Mouse (Mus musculus) kidney, postnatal 14 days (tissue): ENCODE results near the gene Tspan18.

Experiments used
- DNase-seq: peaks from one replicate; pipeline ENCODE4 v3.0.0; 2022; ENCODE audit warnings: mixed read lengths

The Tspan18 gene

GRCm38 (mm10) chr2:93206126-93206525, 128.2 kb downstream of the Tspan18 start:
- DNase-seq: no peak

- no peak for DNase-seq
These were observed 129.7 kb downstream of the Tspan18 start for GRCm38 (mm10) chr2:93204571-93204970.

- DNase-seq: peak; percentile 78
These were observed 130.6 kb downstream of the Tspan18 start for GRCm38 (mm10) chr2:93203682-93204081.

GRCm38 (mm10) chr2:93202782-93203181, 131.5 kb downstream of the Tspan18 start:
- DNase-seq: no peak

- no peak for DNase-seq
These were observed 132.3 kb downstream of the Tspan18 start for GRCm38 (mm10) chr2:93201997-93202396.

GRCm38 (mm10) chr2:93200681-93201340, 133.5 kb downstream of the Tspan18 start:
- no peak for DNase-seq

DNA sequence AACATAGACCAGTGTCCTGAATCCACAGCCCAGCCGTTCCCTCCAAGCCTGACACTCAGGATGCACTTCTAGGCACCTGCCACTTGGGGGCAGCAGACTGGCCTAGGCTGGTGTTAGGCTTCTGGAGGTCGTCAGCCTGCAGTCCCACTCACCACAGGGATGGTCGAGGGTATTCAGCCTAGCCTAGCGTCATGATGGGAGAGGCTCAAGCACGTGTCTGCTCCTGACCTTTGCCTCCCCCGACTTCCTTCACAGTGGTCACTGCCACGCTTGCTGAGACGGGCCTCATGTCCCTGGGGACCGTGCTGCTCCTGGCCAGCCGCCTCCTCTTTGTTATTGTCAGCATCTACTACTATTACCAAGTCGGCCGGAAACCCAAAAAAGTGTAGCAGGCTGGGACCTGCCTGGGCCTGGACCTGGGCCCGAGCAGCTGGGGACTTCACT, 134.8 kb downstream of the Tspan18 start:
- DNase-seq: peak; percentile 88

DNA sequence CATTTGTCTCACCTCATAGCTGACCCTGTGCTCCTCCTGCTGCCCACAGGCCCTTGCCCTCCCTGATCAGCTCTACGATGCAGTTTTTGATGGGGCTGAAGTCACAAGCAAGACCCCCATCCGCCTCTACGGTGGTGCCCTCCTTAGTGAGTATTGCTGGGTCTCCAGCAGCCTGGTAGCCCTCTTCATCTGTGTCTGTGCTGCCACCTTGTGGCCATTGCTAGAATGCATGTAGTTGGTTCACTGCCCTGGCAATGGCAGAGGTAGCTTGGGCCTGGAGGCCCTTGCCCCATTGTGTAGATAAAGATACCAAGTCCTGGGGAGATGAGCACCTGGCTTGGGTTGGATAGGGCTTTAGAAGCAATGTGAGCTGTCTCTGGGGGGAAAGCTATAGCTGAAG, 135.5 kb downstream of the Tspan18 start:
- DNase-seq: peak; percentile 92

DNA sequence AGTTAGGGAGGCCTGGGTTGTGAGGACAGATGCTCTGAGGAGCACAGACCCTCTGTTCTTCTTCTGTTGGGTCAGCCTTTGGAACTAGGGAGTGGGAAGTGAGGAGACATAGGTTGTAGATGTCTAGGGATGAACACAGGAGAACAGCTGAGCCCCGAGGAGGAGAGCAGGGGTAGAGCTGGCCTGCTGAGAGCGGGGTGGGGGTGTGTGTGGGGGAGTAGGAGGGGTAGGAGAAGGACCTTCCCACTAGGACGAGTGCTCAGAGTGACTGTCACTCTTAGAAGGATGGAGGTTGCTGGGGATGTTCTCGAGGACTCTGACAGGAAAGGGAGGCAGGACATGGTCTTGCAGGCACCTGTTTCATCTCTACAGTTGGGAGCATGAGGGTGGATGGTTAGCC, 140.5 kb downstream of the Tspan18 start:
- DNase-seq: no peak

DNA sequence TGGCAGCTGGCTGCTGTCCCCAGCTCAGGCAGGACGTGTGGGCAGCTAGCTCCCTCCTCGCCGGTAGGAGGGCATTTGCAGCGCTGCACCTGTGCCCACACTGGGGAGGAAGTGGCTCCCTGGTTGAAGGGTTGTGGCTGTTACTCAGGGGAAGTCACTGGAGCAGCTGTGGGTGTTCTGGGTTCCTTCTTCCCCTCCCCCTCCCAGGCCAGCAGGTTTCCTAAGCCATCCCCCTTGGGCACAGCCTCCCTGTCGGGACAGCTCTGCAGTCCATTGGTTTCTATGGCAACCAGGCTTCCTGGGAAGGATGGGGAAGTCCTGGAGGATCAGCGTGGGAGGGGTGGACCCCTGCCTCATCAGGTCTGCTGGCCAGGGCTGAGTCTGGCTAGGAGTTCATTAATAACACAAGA, 141.6 kb downstream of the Tspan18 start:
- peak; percentile 51 for DNase-seq

DNA sequence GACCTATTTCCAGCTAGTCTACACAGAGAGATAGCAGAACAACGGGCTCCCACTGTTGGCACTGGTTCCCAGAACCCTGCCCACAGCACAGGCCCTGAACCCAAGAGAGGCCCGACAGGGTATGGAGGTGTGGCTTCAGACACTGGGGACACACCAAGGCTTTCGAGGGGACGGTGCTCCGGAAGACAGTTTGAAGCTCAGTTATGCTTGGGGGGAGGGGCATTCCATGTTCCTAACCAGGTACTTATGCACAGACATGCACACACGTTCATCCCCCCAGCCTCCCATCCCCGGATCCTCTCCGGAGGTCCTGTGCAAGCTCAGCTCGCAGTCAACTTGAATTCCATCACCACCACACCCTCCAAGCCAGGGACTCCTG, 142.1 kb downstream of the Tspan18 start:
- no peak for DNase-seq

DNA sequence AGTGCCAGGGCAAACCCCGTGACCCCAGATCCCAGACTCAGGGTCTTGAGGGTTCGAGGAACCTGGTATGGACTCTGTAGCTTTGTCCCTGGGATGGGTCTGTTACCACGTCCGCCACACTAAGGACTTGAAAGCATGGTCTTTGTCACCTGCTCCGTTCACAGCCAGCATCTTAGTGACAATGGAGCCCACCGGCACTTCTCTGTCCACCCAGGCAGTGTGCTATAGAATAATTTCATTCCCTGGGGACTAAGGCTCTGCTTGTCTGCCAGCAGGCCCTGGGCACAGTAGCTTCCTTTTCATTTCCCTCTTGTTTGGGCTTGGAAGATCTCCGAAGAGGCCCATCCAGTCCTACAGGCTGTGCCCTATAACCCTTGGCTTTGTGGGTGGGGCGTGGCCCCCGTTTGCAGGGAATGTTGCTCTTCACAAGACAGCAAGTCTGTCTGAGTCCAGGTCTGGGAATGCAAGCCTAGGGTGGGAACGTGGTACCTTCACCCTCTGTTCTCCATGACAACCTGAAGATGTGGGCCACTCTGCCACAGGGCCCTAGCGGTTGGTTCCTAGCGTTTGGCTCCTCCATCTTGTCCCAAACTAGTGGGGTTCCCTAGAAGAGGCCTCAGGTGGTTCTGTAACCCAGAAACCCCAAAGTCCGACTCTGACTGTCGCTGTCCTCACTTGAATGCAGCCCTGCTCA, 142.7 kb downstream of the Tspan18 start:
- DNase-seq: no peak

GRCm38 (mm10) chr2:93190771-93191487, 143.4 kb downstream of the Tspan18 start:
- DNase-seq: peak; percentile 52

GRCm38 (mm10) chr2:93188761-93189458, 145.4 kb downstream of the Tspan18 start:
- DNase-seq: peak; percentile 70

- DNase-seq: peak; percentile 40
These were observed 146.1 kb downstream of the Tspan18 start for GRCm38 (mm10) chr2:93188020-93188760.

GRCm38 (mm10) chr2:93187323-93187996, 146.8 kb downstream of the Tspan18 start, which contains the start of gene Trp53i11:
Gene Trp53i11 (plus strand): TSS chr2:93187548.
- DNase-seq: peak; percentile 92

DNA sequence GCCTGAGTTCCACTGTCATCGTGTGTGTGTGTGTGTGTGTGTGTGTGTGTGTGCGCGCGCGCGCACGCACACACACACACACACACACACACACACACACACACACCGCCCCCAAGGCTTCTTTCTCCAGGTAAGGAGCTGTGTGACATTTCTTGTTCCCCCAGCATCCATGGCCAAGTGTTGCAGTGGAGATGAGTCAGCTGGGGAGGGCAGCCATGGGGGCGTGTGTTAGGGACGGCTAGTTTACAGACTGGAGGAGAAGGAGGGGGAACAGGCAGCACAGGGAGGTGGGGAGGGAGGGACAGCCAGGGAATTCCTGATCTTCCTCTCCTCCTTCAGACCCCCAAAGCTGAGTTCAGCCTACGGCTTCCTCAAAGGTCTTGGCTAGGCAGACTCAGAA, 151.4 kb downstream of the Tspan18 start:
- no peak for DNase-seq

DNA sequence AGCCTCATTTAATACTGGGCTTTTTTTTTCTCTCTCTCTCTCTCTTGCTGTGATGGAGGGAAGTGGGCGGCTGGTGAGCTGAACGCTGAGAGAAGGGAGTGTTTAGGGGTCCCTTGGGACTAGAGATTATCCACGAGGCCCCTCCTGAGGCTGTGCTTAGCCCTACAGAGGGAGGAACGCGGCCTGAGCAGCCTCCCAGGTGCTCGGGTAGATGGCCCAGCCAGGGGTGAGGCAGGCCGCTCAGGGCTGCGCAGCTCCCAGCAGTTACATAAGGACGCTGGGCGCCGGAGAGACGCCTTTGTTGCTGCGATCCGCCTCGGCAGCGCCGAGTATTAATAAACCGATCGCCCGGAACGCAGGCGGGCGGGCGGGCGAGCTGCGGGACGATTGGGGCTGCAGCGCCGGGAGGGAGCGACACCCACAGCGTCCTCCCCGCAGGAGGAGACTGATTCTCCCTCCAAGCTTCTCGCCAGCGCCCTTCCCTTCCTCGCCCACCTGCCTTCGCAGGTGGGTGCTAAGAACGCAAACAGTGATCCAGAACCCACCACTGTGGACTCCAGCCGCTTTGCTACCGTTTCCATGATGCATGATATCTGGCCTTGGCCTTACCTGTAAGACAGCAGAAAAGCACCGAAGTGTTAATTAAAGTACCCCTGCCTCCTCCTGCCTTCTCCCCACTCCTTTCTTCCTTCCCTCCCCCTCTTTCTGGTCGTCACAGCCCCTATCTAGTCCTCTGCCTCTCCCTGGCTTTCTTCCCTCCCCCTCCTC, 154.0 kb downstream of the Tspan18 start:
- DNase-seq: peak; percentile 44

DNA sequence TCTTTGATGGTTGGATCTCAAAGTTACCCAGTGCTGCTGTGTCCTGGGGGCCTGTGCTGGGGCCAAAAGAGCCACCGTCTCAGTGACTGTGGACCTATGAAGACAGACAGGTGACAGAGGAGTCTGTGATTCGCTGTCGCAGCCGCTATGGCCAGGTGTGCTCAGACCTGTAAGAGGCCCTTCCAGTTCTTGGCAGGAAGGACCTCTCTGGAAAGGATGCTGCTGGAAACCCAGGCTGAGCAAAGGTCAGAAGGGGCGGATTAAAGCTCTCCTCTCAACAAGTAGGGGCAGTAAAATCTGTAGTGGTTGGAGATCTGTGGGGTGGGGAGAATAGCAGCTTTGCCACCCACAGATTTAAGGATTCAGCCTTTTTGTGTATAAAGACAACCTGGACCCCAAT, 154.7 kb downstream of the Tspan18 start:
- no peak for DNase-seq

GRCm38 (mm10) chr2:93178313-93178677, 156.0 kb downstream of the Tspan18 start:
- no peak for DNase-seq
